Mouse (Mus musculus): ENCODE measurements around the gene Kdm5b. TPM values are rescaled to one million over a fixed set of nuclear protein-coding genes. Genes with fewer than 3 reads are reported as not detected.

Gene Kdm5b
- polyA plus RNA-seq, 1 experiment from 2014 or later, result 16.5 TPM

- no peak for ATAC-seq
- Histone ChIP-seq H3K27me3 (replicated peaks) (no peaks in the 10 kb centered on the region), H3K36me3 (peaks cover 69% of the 10 kb centered on the region), H3K9me3 (replicated peaks) (no peaks in the 10 kb centered on the region), H3K4me1 (0 out of 2 replicates have a peak, but pooled peaks cover 3% of the 10 kb centered on the region), H3K9ac (no peak overlapping the region), H3K27ac (no peak overlapping the region), H3K4me2 (no peak overlapping the region), H3K4me3 (no peak overlapping the region)
- 73% methylated on average over 8 of the region's 8 CpGs for WGBS (ENCODE audit: insufficient replicate concordance)
Measured at GRCm38 (mm10) chr1:134605670-134606069, 45.7 kb downstream of the Kdm5b start.

GRCm38 (mm10) chr1:134606381-134606780 is 46.4 kb downstream of the Kdm5b start:
- no peaks in the 10 kb centered on the region for H3K9me3 ChIP-seq (replicated peaks)
- ATAC-seq, result no peak
- no peak overlapping the region for H3K27ac ChIP-seq
- H3K4me1 ChIP-seq, result 0 out of 2 replicates have a peak, but pooled peaks cover 3% of the 10 kb centered on the region
- no peak overlapping the region for H3K9ac ChIP-seq
- no peak overlapping the region for H3K4me3 ChIP-seq
- 57% methylated on average over 2 of the region's 2 CpGs for WGBS (ENCODE audit: insufficient replicate concordance)
- no peaks in the 10 kb centered on the region for H3K27me3 ChIP-seq (replicated peaks)
- no peak overlapping the region for H3K4me2 ChIP-seq
- H3K36me3 ChIP-seq, result peaks cover 67% of the 10 kb centered on the region

GRCm38 (mm10) chr1:134607279-134607678 is 47.3 kb downstream of the Kdm5b start:
- Histone ChIP-seq H3K27me3 (replicated peaks) (no peaks in the 10 kb centered on the region), H3K4me2 (no peak overlapping the region), H3K9me3 (replicated peaks) (no peaks in the 10 kb centered on the region), H3K4me3 (no peak overlapping the region), H3K36me3 (peaks cover 64% of the 10 kb centered on the region), H3K9ac (no peak overlapping the region), H3K4me1 (0 out of 2 replicates have a peak, but pooled peaks cover 3% of the 10 kb centered on the region), H3K27ac (no peak overlapping the region)
- whole genome bisulfite sequencing (ENCODE audit: insufficient replicate concordance), result 65% methylated on average over 1 of the region's 1 CpGs
- no peak for ATAC-seq

GRCm38 (mm10) chr1:134609172-134609571 is 49.2 kb downstream of the Kdm5b start:
- ATAC-seq, result no peak
- Histone ChIP-seq H3K36me3 (peaks cover 68% of the 10 kb centered on the region), H3K9ac (no peak overlapping the region), H3K9me3 (replicated peaks) (no peaks in the 10 kb centered on the region), H3K27ac (no peak overlapping the region), H3K4me1 (peaks cover 7% of the 10 kb centered on the region; the same call in 1 of the 2 replicates), H3K4me3 (no peak overlapping the region), H3K4me2 (no peak overlapping the region), H3K27me3 (replicated peaks) (no peaks in the 10 kb centered on the region)
- 79% methylated on average over 4 of the region's 4 CpGs for WGBS (ENCODE audit: insufficient replicate concordance)

GRCm38 (mm10) chr1:134614554-134614953 is 54.6 kb downstream of the Kdm5b start:
- H3K27me3 ChIP-seq (replicated peaks), result no peaks in the 10 kb centered on the region
- H3K27ac ChIP-seq, result no peak overlapping the region
- H3K9me3 ChIP-seq (replicated peaks), result no peaks in the 10 kb centered on the region
- no peak overlapping the region; the same call in 1 of the 2 replicates for H3K9ac ChIP-seq
- peaks cover 19% of the 10 kb centered on the region for H3K4me1 ChIP-seq
- peaks cover 66% of the 10 kb centered on the region for H3K36me3 ChIP-seq
- H3K4me3 ChIP-seq, result no peak overlapping the region
- ATAC-seq, result peak; percentile 73
- 71% methylated on average over 5 of the region's 5 CpGs for WGBS (ENCODE audit: insufficient replicate concordance)
- no peak overlapping the region for H3K4me2 ChIP-seq

GRCm38 (mm10) chr1:134614988-134615387 is 55.0 kb downstream of the Kdm5b start:
- no peak overlapping the region; the same call in 1 of the 2 replicates for H3K9ac ChIP-seq
- H3K4me3 ChIP-seq, result no peak overlapping the region
- ATAC-seq, result peak; percentile 93
- no peaks in the 10 kb centered on the region for H3K9me3 ChIP-seq (replicated peaks)
- 0 out of 2 replicates have a peak overlapping the region, but pooled peaks have one; percentile 4 for H3K4me2 ChIP-seq
- H3K4me1 ChIP-seq, result peaks cover 19% of the 10 kb centered on the region
- H3K27ac ChIP-seq, result peak overlapping the region; percentile 54; the same call in 1 of the 2 replicates
- 52% methylated on average over 2 of the region's 2 CpGs for WGBS (ENCODE audit: insufficient replicate concordance)
- H3K27me3 ChIP-seq (replicated peaks), result no peaks in the 10 kb centered on the region
- peaks cover 70% of the 10 kb centered on the region for H3K36me3 ChIP-seq

GRCm38 (mm10) chr1:134617656-134618055 is 57.7 kb downstream of the Kdm5b start:
- Histone ChIP-seq H3K27ac (no peak overlapping the region), H3K36me3 (peaks cover 81% of the 10 kb centered on the region), H3K4me3 (no peak overlapping the region), H3K4me2 (no peak overlapping the region), H3K27me3 (replicated peaks) (no peaks in the 10 kb centered on the region), H3K9ac (no peak overlapping the region), H3K9me3 (replicated peaks) (no peaks in the 10 kb centered on the region), H3K4me1 (peaks cover 19% of the 10 kb centered on the region)
- 78% methylated on average over 9 of the region's 9 CpGs for WGBS (ENCODE audit: insufficient replicate concordance)
- ATAC-seq, result no peak

- H3K36me3 ChIP-seq, result peaks cover 90% of the 10 kb centered on the region
- H3K4me2 ChIP-seq, result no peak overlapping the region
- H3K4me3 ChIP-seq, result no peak overlapping the region
- H3K9me3 ChIP-seq (replicated peaks), result no peaks in the 10 kb centered on the region
- no peaks in the 10 kb centered on the region for H3K27me3 ChIP-seq (replicated peaks)
- no peak overlapping the region for H3K27ac ChIP-seq
- H3K4me1 ChIP-seq, result peaks cover 14% of the 10 kb centered on the region
- 82% methylated on average over 4 of the region's 4 CpGs for WGBS (ENCODE audit: insufficient replicate concordance)
- ATAC-seq, result no peak
- no peak overlapping the region for H3K9ac ChIP-seq
Measured at GRCm38 (mm10) chr1:134625325-134625724, 65.4 kb downstream of the Kdm5b start.

- Histone ChIP-seq H3K4me3 (no peak overlapping the region), H3K27me3 (replicated peaks) (no peaks in the 10 kb centered on the region), H3K4me2 (no peak overlapping the region), H3K9ac (no peak overlapping the region), H3K4me1 (peaks cover 15% of the 10 kb centered on the region), H3K36me3 (peaks cover 88% of the 10 kb centered on the region), H3K9me3 (replicated peaks) (no peaks in the 10 kb centered on the region), H3K27ac (no peak overlapping the region)
- 65% methylated on average over 10 of the region's 10 CpGs for WGBS (ENCODE audit: insufficient replicate concordance)
- ATAC-seq, result 0 out of 2 replicates have a peak, but pooled peaks have one; percentile 54
Measured at GRCm38 (mm10) chr1:134629455-134629854, 69.5 kb downstream of the Kdm5b start.

GRCm38 (mm10) chr1:134634296-134634695 is 74.3 kb downstream of the Kdm5b start:
- Histone ChIP-seq H3K9me3 (replicated peaks) (no peaks in the 10 kb centered on the region), H3K36me3 (peaks cover 43% of the 10 kb centered on the region), H3K4me3 (no peak overlapping the region), H3K4me2 (no peak overlapping the region), H3K27ac (no peak overlapping the region), H3K9ac (no peak overlapping the region), H3K27me3 (replicated peaks) (peaks cover 8% of the 10 kb centered on the region), H3K4me1 (peaks cover 14% of the 10 kb centered on the region)
- ATAC-seq, result no peak
- 67% methylated on average over 7 of the region's 7 CpGs for WGBS (ENCODE audit: insufficient replicate concordance)

- no peak overlapping the region for H3K4me3 ChIP-seq
- peaks cover 2% of the 10 kb centered on the region; the same call in 1 of the 2 replicates for H3K4me1 ChIP-seq
- no peaks in the 10 kb centered on the region for H3K9me3 ChIP-seq (replicated peaks)
- 73% methylated on average over 3 of the region's 3 CpGs for WGBS (ENCODE audit: insufficient replicate concordance)
- no peak overlapping the region for H3K27ac ChIP-seq
- H3K36me3 ChIP-seq, result peaks cover 23% of the 10 kb centered on the region
- H3K4me2 ChIP-seq, result no peak overlapping the region
- ATAC-seq, result no peak
- H3K27me3 ChIP-seq (replicated peaks), result peaks cover 17% of the 10 kb centered on the region
- no peak overlapping the region for H3K9ac ChIP-seq
Measured at GRCm38 (mm10) chr1:134636245-134636644, 76.3 kb downstream of the Kdm5b start.

- H3K4me1 ChIP-seq, result peaks cover 2% of the 10 kb centered on the region; the same call in 1 of the 2 replicates
- no peaks in the 10 kb centered on the region for H3K9me3 ChIP-seq (replicated peaks)
- ATAC-seq, result no peak
- H3K4me3 ChIP-seq, result no peak overlapping the region
- peaks cover 21% of the 10 kb centered on the region for H3K27me3 ChIP-seq (replicated peaks)
- no peak overlapping the region for H3K9ac ChIP-seq
- WGBS (ENCODE audit: insufficient replicate concordance), result 12% methylated on average over 3 of the region's 3 CpGs
- H3K4me2 ChIP-seq, result no peak overlapping the region
- peaks cover 19% of the 10 kb centered on the region for H3K36me3 ChIP-seq
- no peak overlapping the region for H3K27ac ChIP-seq
Measured at GRCm38 (mm10) chr1:134636684-134637083, 76.7 kb downstream of the Kdm5b start.

GRCm38 (mm10) chr1:134638041-134638440 is 78.1 kb downstream of the Kdm5b start:
- H3K9ac ChIP-seq, result no peak overlapping the region
- peaks cover 35% of the 10 kb centered on the region for H3K27me3 ChIP-seq (replicated peaks)
- no peak overlapping the region for H3K27ac ChIP-seq
- no peak overlapping the region for H3K4me3 ChIP-seq
- H3K9me3 ChIP-seq (replicated peaks), result no peaks in the 10 kb centered on the region
- no peak overlapping the region for H3K4me2 ChIP-seq
- WGBS (ENCODE audit: insufficient replicate concordance), result 32% methylated on average over 3 of the region's 3 CpGs
- no peak for ATAC-seq
- peaks cover 6% of the 10 kb centered on the region; the same call in 1 of the 2 replicates for H3K36me3 ChIP-seq
- H3K4me1 ChIP-seq, result peaks cover 2% of the 10 kb centered on the region; the same call in 1 of the 2 replicates
